Mouse (Mus musculus) limb, embryonic 11.5 days (tissue): Measurements from ENCODE around the gene Lhfpl1. TPM values are rescaled to one million over a fixed set of nuclear protein-coding genes. Genes with fewer than 3 reads are reported as not detected.

Experiments used
- ATAC-seq: fragments of 200-750 bp; cut with Nextera tagmentation; 2 replicates; pipeline ENCODE4 v1.8.0; 2017; ENCODE audit warnings: low read depth; ENCODE audit not compliant: insufficient number of reproducible peaks, low FRiP score, low TSS enrichment
- DNase-seq: peaks from one replicate; pipeline ENCODE4 v3.0.0-alpha.2; 2015; ENCODE audit warnings: low spot score
- H3K27ac ChIP-seq: fragments of 300-500 bp; sonication (generic); replicated peaks from 2 replicates; pipeline ENCODE4 v1.5.1; 2014; ENCODE audit warnings: low read depth, mild to moderate bottlenecking, low read length
- H3K27me3 ChIP-seq: fragments of 300-500 bp; sonication (generic); 2 replicates; pipeline ENCODE4 v1.6.1; 2014; ENCODE audit warnings: mild to moderate bottlenecking, low read length, mixed read lengths; ENCODE audit not compliant: control insufficient read depth, insufficient read depth
- H3K36me3 ChIP-seq: fragments of 300-500 bp; sonication (generic); 2 replicates; pipeline ENCODE4 v1.6.1; 2014; ENCODE audit warnings: mild to moderate bottlenecking, low read length, moderate library complexity, mixed read lengths; ENCODE audit not compliant: control insufficient read depth, insufficient read depth
- H3K4me1 ChIP-seq: fragments of 300-500 bp; sonication (generic); 2 replicates; pipeline ENCODE4 v1.6.1; 2014; ENCODE audit warnings: low read length, mixed read lengths; ENCODE audit not compliant: control insufficient read depth, insufficient read depth
- H3K4me2 ChIP-seq: fragments of 300-500 bp; sonication (generic); 2 replicates; pipeline ENCODE4 v1.6.1; 2014; ENCODE audit warnings: low read depth, mild to moderate bottlenecking, moderate library complexity; ENCODE audit not compliant: severe bottlenecking
- H3K4me3 ChIP-seq: fragments of 300-500 bp; sonication (generic); 2 replicates; pipeline ENCODE4 v1.5.1; 2014; ENCODE audit warnings: low read depth, low read length
- H3K9ac ChIP-seq: fragments of 300-500 bp; sonication (generic); 2 replicates; pipeline ENCODE4 v1.6.1; 2014; ENCODE audit warnings: mild to moderate bottlenecking, low read length
- H3K9me3 ChIP-seq: fragments of 300-500 bp; sonication (generic); 2 replicates; pipeline ENCODE4 v1.6.1; 2016; ENCODE audit warnings: low read length; ENCODE audit not compliant: control insufficient read depth
- WGBS: fragments of 180-500 bp; shearing (Covaris S2); extraction: QIAGEN DNeasy Blood & Tissue Kit; methylation state at CpG from one replicate; pipeline ENCODE4 v1.1.7; 2014; 5-methylcytosine and 5-hydroxymethylcytosine counted together
- polyA plus RNA-seq: library from polyadenylated mRNA; unstranded; fragments of >200 nt; fragmentation: Nextera tagmentation; extraction: Ambion mirVana; gene quantifications from 2 replicates; pipeline ENCODE4 v1.2.1, GENCODE M21; 2014

The Lhfpl1 gene
- polyA plus RNA-seq, 1 experiment from 2014 or later = 2.9 TPM

- H3K9me3 ChIP-seq = no peaks in the 10 kb centered on the region
- no peak overlapping the region for H3K4me2 ChIP-seq
- no peaks in the 10 kb centered on the region for H3K36me3 ChIP-seq
- H3K4me3 ChIP-seq = no peak overlapping the region
- WGBS = 93% methylated on average over 3 of the region's 3 CpGs
- no peak overlapping the region for H3K9ac ChIP-seq
- H3K27ac ChIP-seq = no peak overlapping the region
- H3K4me1 ChIP-seq = no peaks in the 10 kb centered on the region
- DNase-seq = no peak
- H3K27me3 ChIP-seq = 0 out of 2 replicates have a peak, but pooled peaks cover 2% of the 10 kb centered on the region
- no peak for ATAC-seq
Observed at GRCm38 (mm10) chrX:145272209-145272608, 76.7 kb downstream of the Lhfpl1 start.

DNA sequence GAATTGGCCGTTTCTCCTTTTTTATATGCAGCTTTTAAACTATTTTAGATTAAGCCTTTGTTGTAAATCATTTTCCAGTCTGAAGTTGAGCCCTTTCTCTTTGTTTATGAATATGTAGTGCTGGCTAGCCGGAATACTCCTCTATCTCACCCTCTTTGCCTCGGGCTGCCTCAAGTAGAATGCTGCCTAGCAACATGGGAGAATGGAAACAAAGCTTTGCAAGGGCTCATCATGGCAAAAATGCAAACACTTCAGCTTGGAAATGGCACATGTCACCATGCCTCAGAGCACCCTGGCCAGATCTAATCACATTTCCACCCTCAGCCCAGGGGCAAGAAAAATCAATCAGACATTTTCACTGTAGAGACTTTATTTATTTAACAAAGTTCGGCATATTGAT lies 77.1 kb downstream of the Lhfpl1 start:
- no peaks in the 10 kb centered on the region for H3K36me3 ChIP-seq
- H3K27ac ChIP-seq = no peak overlapping the region
- H3K9ac ChIP-seq = no peak overlapping the region
- H3K9me3 ChIP-seq = no peaks in the 10 kb centered on the region
- H3K4me3 ChIP-seq = no peak overlapping the region
- ATAC-seq = no peak
- no peaks in the 10 kb centered on the region for H3K4me1 ChIP-seq
- H3K27me3 ChIP-seq = 0 out of 2 replicates have a peak, but pooled peaks cover 2% of the 10 kb centered on the region
- WGBS = 83% methylated on average over 4 of the region's 4 CpGs
- no peak for DNase-seq
- no peak overlapping the region for H3K4me2 ChIP-seq

DNA sequence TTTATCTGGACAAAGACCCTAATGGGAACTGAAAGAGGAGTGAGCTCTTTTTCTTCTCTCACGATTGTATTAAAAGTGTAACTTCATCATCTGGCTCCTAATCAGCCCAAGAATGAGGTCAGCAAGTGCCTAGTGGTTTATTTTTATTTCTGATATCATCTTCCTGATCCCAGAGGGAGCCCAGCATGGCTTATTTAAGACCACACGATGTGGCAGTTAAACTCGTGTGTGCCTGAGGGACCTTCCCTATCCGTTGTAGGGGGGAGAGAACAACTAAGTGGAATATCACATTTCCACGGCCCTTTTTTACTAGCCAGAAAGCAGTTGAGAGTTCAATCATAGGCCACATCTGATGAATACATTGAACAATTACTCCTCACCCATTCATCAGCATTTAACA lies 87.1 kb downstream of the Lhfpl1 start:
- WGBS = 67% methylated on average over 5 of the region's 5 CpGs
- ATAC-seq = no peak

More for the DNA sequence above, 87.1 kb downstream of the Lhfpl1 start:
- no peak for DNase-seq
- Histone ChIP-seq H3K9ac (no peak overlapping the region), H3K9me3 (no peaks in the 10 kb centered on the region), H3K4me1 (no peaks in the 10 kb centered on the region), H3K4me3 (no peak overlapping the region), H3K27ac (no peak overlapping the region), H3K36me3 (no peaks in the 10 kb centered on the region), H3K4me2 (no peak overlapping the region), H3K27me3 (no peaks in the 10 kb centered on the region)

Other genes with a start within 250 kb of the Lhfpl1 start
- gene Amot, start 156.1 kb upstream of the Lhfpl1 start, polyA plus RNA-seq = 76.4 and 78.5 TPM in 2 replicates